Mouse (Mus musculus): ENCODE results near the gene Kcnab2.

- no peak for TF ChIP-seq CTCF (IDR thresholded peaks at IDR 0.05)
- no peak for TF ChIP-seq POLR2A (IDR thresholded peaks at IDR 0.05; ENCODE audit: insufficient read depth, low read depth, low read length)
- TF ChIP-seq EP300 (IDR thresholded peaks at IDR 0.05; ENCODE audit: insufficient read depth, low read depth, low read length): no peak
Measured at GRCm38 (mm10) chr4:152494360-152494879, 16.7 kb upstream of the Kcnab2 start.
